ENCODE assay signal across 8 mouse cellular contexts in genomic region chr10:49788381-49788906, GRCm38 (mm10). TPM values are rescaled to one million over a fixed set of nuclear protein-coding genes. Genes with fewer than 3 reads are reported as not detected.
DNase-seq lines count a peak whose midpoint lies in the region; ATAC-seq and TF ChIP-seq lines count a peak whose summit lies in the region.

Grik2 (minus strand) TSS chr10:49788766.

- peak within 1 kb of the TSS; percentile 55 for H3K4me3 ChIP-seq in intestine, embryonic 16.5 days (ENCODE audit: low read length)
- peak within 1 kb of the TSS; percentile 53 for H3K4me3 ChIP-seq in limb, embryonic 14.5 days (replicated peaks; ENCODE audit: low read length)
- H3K4me3 ChIP-seq in neural tube, embryonic 14.5 days (ENCODE audit: low read depth, low read length) = peak within 1 kb of the TSS; percentile 88

- H3K27me3 ChIP-seq in intestine, embryonic 16.5 days (replicated peaks; ENCODE audit: control insufficient read depth, insufficient read depth, low read length) = peaks cover 4% of the 10 kb centered on the region; the same call in 1 of the 2 replicates
- H3K27me3 ChIP-seq in limb, embryonic 14.5 days (ENCODE audit: control insufficient read depth, insufficient read depth, low read length) = peaks cover 16% of the 10 kb centered on the region; the same call in 1 of the 2 replicates
- no peaks in the 10 kb centered on the region for H3K27me3 ChIP-seq in neural tube, embryonic 14.5 days (ENCODE audit: control insufficient read depth, insufficient read depth, low read length)

- TF ChIP-seq POLR2A in limb, embryonic 14.5 days (IDR thresholded peaks at IDR 0.05; ENCODE audit: borderline replicate concordance, extremely low read depth, insufficient read depth, insufficient read length) = no peak

- no peaks in the 10 kb centered on the region for H3K9me3 ChIP-seq in intestine, embryonic 16.5 days (ENCODE audit: control insufficient read depth, low read length)
- no peaks in the 10 kb centered on the region for H3K9me3 ChIP-seq in limb, embryonic 14.5 days (ENCODE audit: control insufficient read depth, low read length)
- no peaks in the 10 kb centered on the region for H3K9me3 ChIP-seq in neural tube, embryonic 14.5 days (ENCODE audit: control insufficient read depth, low read length)

- DNase-seq in kidney, adult 18-20 months = peak; percentile 11
- no peak for DNase-seq in kidney, adult 9 months
- peak; percentile 88 to 93 for DNase-seq in cerebellum, postnatal 14 days
- peak; percentile 51 to 80 for DNase-seq in frontal cortex, postnatal 14 days (ENCODE audit: low spot score in 2 of 2)
- peak; percentile 62 for DNase-seq in limb, embryonic 14.5 days (ENCODE audit: low spot score)
- no peak for DNase-seq in spleen, postnatal 10 days (ENCODE audit: low spot score in 2 of 2)

- no peaks in the 10 kb centered on the region for H3K36me3 ChIP-seq in intestine, embryonic 16.5 days (ENCODE audit: control insufficient read depth, insufficient read depth, low read length)
- H3K36me3 ChIP-seq in limb, embryonic 14.5 days (ENCODE audit: control insufficient read depth, insufficient read depth, low read length) = no peaks in the 10 kb centered on the region
- no peaks in the 10 kb centered on the region for H3K36me3 ChIP-seq in neural tube, embryonic 14.5 days (ENCODE audit: control insufficient read depth, insufficient read depth, low read length)

- peak within 1 kb of the TSS; percentile 42 for H3K9ac ChIP-seq in intestine, embryonic 16.5 days (ENCODE audit: low read depth, low read length)
- peak within 1 kb of the TSS; percentile 43; the same call in 1 of the 2 replicates for H3K9ac ChIP-seq in limb, embryonic 14.5 days (ENCODE audit: low read depth, low read length, severe bottlenecking)
- H3K9ac ChIP-seq in neural tube, embryonic 14.5 days (replicated peaks; ENCODE audit: low read depth, low read length) = peak within 1 kb of the TSS; percentile 91

- peak within 1 kb of the TSS; percentile 91 for H3K4me2 ChIP-seq in intestine, embryonic 16.5 days (ENCODE audit: low read depth, low read length)
- peak within 1 kb of the TSS; percentile 86 for H3K4me2 ChIP-seq in limb, embryonic 14.5 days (replicated peaks; ENCODE audit: low read depth, low read length, severe bottlenecking)
- peak within 1 kb of the TSS; percentile 54 for H3K4me2 ChIP-seq in neural tube, embryonic 14.5 days (ENCODE audit: low read depth, low read length)

- no peak within 1 kb of the TSS for H3K27ac ChIP-seq in intestine, embryonic 16.5 days (ENCODE audit: low read length)
- H3K27ac ChIP-seq in limb, embryonic 14.5 days (replicated peaks; ENCODE audit: low read depth, low read length) = no peak within 1 kb of the TSS
- H3K27ac ChIP-seq in neural tube, embryonic 14.5 days (ENCODE audit: low read depth, low read length) = peak within 1 kb of the TSS; percentile 94

- H3K4me1 ChIP-seq in intestine, embryonic 16.5 days (ENCODE audit: control insufficient read depth, insufficient read depth, low read length) = no peaks in the 10 kb centered on the region
- H3K4me1 ChIP-seq in limb, embryonic 14.5 days (ENCODE audit: control insufficient read depth, insufficient read depth, low read length) = peaks cover 7% of the 10 kb centered on the region; the same call in 1 of the 2 replicates
- H3K4me1 ChIP-seq in neural tube, embryonic 14.5 days (ENCODE audit: control insufficient read depth, insufficient read depth, low read length) = peaks cover 8% of the 10 kb centered on the region

- ATAC-seq in intestine, embryonic 16.5 days = peak; percentile 83
- peak; percentile 72 for ATAC-seq in limb, embryonic 14.5 days (ENCODE audit: low FRiP score, low read depth)
- peak; percentile 94 for ATAC-seq in neural tube, embryonic 14.5 days (ENCODE audit: low read depth)

- under 1% methylated on average over 37 of the region's 41 CpGs for WGBS in intestine, embryonic 16.5 days
- WGBS in limb, embryonic 14.5 days = under 1% methylated on average over 14 of the region's 41 CpGs
- under 1% methylated on average over 25 of the region's 41 CpGs for WGBS in neural tube, embryonic 14.5 days

RNA-seq across cellular contexts. Expression of gene Grik2, which starts in this region (rescaled TPM):
- polyA plus RNA-seq in intestine, embryonic 16.5 days (2015; fragmentation: Nextera tagmentation; extraction: Ambion mirVana) = 1.6 and 2.3 TPM in 2 replicates
- 3.5 and 4.3 TPM in 2 replicates for polyA plus RNA-seq in limb, embryonic 14.5 days (2012; rRNA removed)
- 2.7 and 4.6 TPM in 2 replicates for polyA plus RNA-seq in limb, embryonic 14.5 days (2014; fragmentation: Nextera tagmentation; extraction: Ambion mirVana)
- polyA plus RNA-seq in neural tube, embryonic 14.5 days (2014; fragmentation: Nextera tagmentation; extraction: Ambion mirVana) = 53.9 and 69.6 TPM in 2 replicates

Comparison
In these comparisons a context has a peak if more than half of its experiments do, and no peak if none do; other contexts are left out.
1. DNase-seq: peak in kidney, adult 18-20 months (single experiment), cerebellum, postnatal 14 days (2 of 2), frontal cortex, postnatal 14 days (2 of 2) and limb, embryonic 14.5 days (single experiment); none in kidney, adult 9 months (single experiment) and spleen, postnatal 10 days (0 of 2).
2. Peak in every context shown above with its lines, with median percentiles within 50 percentile points of each other: ATAC-seq, H3K4me2 ChIP-seq, H3K4me3 ChIP-seq and H3K9ac ChIP-seq.